Mouse (Mus musculus) splenic B cell, adult 2 months (primary cell): Measurements from ENCODE around the gene Wdr46.

Experiments
- DNase-seq: peaks from one replicate; pipeline ENCODE4 v3.0.0-alpha.2; 2011; ENCODE audit warnings: low read depth, low spot score
- H3K27me3 ChIP-seq: 2 replicates; pipeline ENCODE4 v1.6.1; 2012; ENCODE audit warnings: mild to moderate bottlenecking, low read length, moderate library complexity, mixed read lengths; ENCODE audit not compliant: control insufficient read depth, poor library complexity, insufficient read depth, severe bottlenecking
- H3K36me3 ChIP-seq: 2 replicates; pipeline ENCODE4 v1.6.1; 2012; ENCODE audit warnings: mild to moderate bottlenecking, low read length, moderate library complexity, mixed read lengths; ENCODE audit not compliant: control insufficient read depth, poor library complexity, insufficient read depth, severe bottlenecking

Gene Wdr46

GRCm38 (mm10) chr17:33931159-33931866 lies 9.1 kb upstream of the Wdr46 start:
- DNase-seq, result peak; percentile 43
- Histone ChIP-seq H3K27me3 (no peaks in the 10 kb centered on the region), H3K36me3 (peaks cover 16% of the 10 kb centered on the region)

- H3K36me3 ChIP-seq, result peaks cover 13% of the 10 kb centered on the region
- no peak for DNase-seq
- H3K27me3 ChIP-seq, result no peaks in the 10 kb centered on the region
Observed at GRCm38 (mm10) chr17:33931947-33932346, 8.5 kb upstream of the Wdr46 start.

GRCm38 (mm10) chr17:33932448-33932847 lies 8.0 kb upstream of the Wdr46 start:
- Histone ChIP-seq H3K36me3 (peaks cover 16% of the 10 kb centered on the region), H3K27me3 (no peaks in the 10 kb centered on the region)
- no peak for DNase-seq

GRCm38 (mm10) chr17:33932970-33933369 lies 7.5 kb upstream of the Wdr46 start:
- DNase-seq, result no peak
- H3K36me3 ChIP-seq, result peaks cover 15% of the 10 kb centered on the region
- no peaks in the 10 kb centered on the region for H3K27me3 ChIP-seq

DNA sequence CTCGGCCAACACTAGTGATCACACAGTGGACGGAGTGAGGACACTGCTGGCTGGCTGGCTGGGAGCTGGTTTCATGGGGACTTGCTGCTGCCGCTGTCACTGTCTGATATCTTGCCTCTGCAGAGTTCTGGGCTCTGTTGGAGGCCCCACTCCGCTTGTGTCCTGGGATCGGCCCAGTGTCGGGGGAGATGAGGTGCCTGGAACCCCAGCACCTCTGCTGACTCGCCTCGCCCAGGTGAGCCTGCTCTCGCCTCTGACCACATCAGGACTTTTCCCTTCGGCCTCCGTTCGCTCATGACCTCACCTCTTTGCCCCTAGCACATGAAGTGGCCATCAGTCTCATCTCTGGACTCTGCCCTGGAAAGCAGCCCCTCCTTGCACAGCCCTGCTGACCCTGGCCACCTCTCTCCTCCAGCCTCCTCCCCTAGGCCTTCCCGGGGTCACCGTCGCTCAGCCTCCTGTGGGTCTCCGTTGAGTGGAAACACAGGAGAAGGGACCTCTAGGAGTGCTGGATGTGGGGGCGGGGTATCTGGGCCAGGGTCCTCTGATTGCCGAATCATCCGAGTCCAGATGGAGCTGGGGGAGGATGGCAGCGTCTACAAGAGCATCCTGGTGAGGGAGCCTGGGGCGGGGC lies 4.9 kb upstream of the Wdr46 start:
- H3K36me3 ChIP-seq, result peaks cover 12% of the 10 kb centered on the region
- no peak for DNase-seq
- H3K27me3 ChIP-seq, result no peaks in the 10 kb centered on the region

DNA sequence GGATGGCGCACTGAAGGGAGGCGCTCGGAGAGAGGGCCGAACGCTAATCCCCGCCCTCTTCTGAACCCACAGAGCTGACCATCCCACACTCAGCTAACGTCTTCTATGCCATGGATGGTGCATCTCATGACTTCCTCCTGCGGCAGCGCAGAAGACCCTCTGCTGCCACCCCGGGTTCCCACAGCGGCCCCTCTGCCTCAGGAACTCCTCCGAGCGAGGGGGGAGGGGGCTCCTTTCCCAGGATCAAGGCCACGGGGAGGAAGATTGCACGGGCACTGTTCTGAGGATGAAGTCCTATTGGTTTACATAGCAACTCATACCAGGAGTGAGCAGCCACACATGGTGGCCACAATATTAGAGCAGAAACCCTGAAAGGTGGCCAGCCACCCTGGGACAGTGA lies 3.5 kb upstream of the Wdr46 start:
- H3K27me3 ChIP-seq, result no peaks in the 10 kb centered on the region
- peaks cover 12% of the 10 kb centered on the region for H3K36me3 ChIP-seq
- DNase-seq, result no peak

DNA sequence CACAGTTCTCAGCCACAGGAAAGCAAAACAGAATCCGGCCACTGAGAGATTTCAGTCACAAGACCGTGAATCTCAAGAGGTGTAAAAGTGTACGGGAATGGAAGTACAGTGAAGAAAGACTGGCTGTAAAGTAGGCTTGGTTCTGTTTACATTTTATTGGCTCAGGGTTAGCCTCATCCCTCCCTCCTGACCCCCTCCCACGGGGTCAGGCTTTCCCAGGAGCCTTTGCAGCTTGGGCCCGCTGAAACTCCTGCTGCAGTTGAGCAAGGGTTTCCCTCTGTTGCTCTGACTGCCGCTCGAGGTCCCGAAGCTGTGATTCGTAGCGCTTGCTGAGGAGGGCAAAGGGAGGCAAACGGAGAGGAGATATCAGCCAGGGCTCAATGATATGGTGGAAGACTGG lies 1.7 kb upstream of the Wdr46 start:
- no peak for DNase-seq
- Histone ChIP-seq H3K27me3 (no peaks in the 10 kb centered on the region), H3K36me3 (peaks cover 14% of the 10 kb centered on the region)

DNA sequence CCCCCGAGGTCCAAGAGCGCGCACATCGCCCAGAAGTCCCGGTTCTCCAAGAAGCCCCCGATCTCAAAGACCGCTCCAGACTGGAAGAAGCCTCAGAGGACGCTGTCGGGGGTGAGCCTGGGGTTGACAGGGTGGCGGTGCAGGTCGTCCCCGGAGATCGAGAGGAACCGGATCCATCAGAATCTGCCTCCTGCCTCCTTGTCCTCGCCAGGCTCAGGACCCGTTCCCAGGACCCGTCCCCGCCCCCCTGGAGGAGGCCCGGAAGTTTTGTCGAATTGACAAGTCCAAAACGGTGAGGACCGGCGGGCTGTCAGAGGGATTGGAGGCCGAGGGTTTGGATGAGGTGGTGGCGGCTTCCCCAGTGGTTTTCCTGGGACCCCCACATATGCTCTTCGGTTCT lies 521 bp downstream of the Wdr46 start:
- no peak for DNase-seq

GRCm38 (mm10) chr17:33941381-33941780 lies 921 bp downstream of the Wdr46 start:
- DNase-seq, result no peak
- no peaks in the 10 kb centered on the region for H3K27me3 ChIP-seq
- peaks cover 7% of the 10 kb centered on the region for H3K36me3 ChIP-seq

More for the DNA sequence above, 521 bp downstream of the Wdr46 start:
- H3K36me3 ChIP-seq, result peaks cover 8% of the 10 kb centered on the region
- no peaks in the 10 kb centered on the region for H3K27me3 ChIP-seq

GRCm38 (mm10) chr17:33943454-33943853 lies 3.0 kb downstream of the Wdr46 start:
- no peaks in the 10 kb centered on the region for H3K27me3 ChIP-seq
- H3K36me3 ChIP-seq, result peaks cover 2% of the 10 kb centered on the region
- DNase-seq, result no peak

DNA sequence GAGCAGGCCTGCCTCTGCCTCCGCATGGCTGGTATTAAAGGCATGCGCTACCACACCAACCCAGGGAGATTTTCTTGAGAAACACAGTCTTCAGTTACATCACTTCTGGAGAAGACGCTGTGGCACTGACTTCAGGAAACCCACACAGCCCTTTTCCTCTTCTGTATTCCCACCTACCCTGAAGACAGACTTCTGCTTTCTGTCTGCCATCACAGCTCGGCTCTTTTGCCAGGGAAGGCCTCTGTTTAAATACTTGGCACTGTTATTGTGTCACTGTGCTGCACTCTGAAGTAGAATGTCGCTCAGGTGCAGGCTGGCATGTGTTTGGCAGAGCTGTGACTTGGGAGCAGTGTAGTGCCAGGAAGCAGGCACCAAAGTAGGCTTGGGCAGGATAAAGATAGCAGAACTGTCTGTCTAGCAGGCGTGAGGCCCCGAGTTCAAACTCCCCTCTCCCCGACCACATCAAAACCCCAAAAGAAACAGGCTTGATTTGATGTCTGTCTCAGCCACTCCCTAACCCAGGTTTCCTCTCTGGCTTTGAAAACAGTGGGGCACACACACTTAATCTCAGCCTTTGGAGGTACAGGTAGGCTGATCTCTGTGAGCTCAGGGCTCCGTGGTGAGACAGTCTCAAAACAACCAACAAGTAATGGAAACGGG lies 7.1 kb downstream of the Wdr46 start:
- no peaks in the 10 kb centered on the region for H3K27me3 ChIP-seq
- DNase-seq, result no peak
- H3K36me3 ChIP-seq, result peaks cover 6% of the 10 kb centered on the region

- peaks cover 6% of the 10 kb centered on the region for H3K36me3 ChIP-seq
- no peak for DNase-seq
- no peaks in the 10 kb centered on the region for H3K27me3 ChIP-seq
Observed at GRCm38 (mm10) chr17:33948090-33948904, 7.8 kb downstream of the Wdr46 start.

DNA sequence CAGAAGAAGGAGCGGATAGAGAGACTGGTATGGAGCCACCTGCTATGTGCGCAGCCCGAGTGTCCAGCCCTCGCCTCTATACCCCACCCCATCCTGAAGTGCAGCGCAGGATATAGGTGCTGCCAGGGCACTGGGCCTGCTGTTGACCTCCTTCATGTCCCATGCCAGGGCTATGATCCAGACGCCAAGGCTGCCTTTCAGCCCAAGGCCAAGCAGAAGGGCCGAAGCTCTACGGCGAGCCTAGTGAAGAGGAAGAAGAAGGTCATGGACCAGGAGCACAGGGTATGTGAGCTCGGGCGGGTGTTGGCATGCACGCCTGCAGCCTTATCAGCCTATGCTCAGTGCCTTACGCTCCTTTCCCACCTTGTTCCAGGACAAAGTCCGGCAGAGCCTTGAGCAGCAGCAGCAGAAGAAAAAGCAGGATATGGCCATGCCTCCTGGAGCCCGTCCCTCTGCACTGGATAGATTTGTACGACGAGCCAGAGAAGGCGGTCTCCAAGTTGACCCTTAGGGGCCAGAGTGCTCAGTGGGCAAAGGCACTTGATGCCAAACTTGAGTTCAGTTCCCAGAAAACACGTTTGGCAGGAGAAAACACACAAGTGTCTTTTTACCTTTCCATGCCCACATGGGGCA lies 8.6 kb downstream of the Wdr46 start:
- no peaks in the 10 kb centered on the region for H3K27me3 ChIP-seq
- no peak for DNase-seq
- peaks cover 6% of the 10 kb centered on the region; the same call in 1 of the 2 replicates for H3K36me3 ChIP-seq

GRCm38 (mm10) chr17:33950131-33950625 lies 9.7 kb downstream of the Wdr46 start:
- H3K27me3 ChIP-seq, result no peaks in the 10 kb centered on the region
- DNase-seq, result no peak

More at GRCm38 (mm10) chr17:33950131-33950625, 9.7 kb downstream of the Wdr46 start:
- peaks cover 6% of the 10 kb centered on the region; the same call in 1 of the 2 replicates for H3K36me3 ChIP-seq
